Mouse (Mus musculus) common myeloid progenitor, adult 5-6 weeks (primary cell): Measurements from ENCODE around the gene Ptrh1. TPM values are rescaled to one million over a fixed set of nuclear protein-coding genes. Genes with fewer than 3 reads are reported as not detected.
A peak's percentile ranks its signal among the peaks of the same experiment; 100 is the strongest.

Source experiments
- ATAC-seq: replicated peaks from 2 replicates; pipeline ENCODE4 v1.8.0; 2016; ENCODE audit warnings: low read depth, mild to moderate bottlenecking, moderate TSS enrichment, inconsistent platforms; ENCODE audit not compliant: poor library complexity, severe bottlenecking
- total RNA-seq: library from RNA; stranded (forward); fragments of 200-1000, 187-1606 nt; gene quantifications from 2 replicates; pipeline ENCODE4 v1.2.3, GENCODE M21; 2017

Ptrh1 gene
- total RNA-seq, 1 experiment from 2014 or later, result 1.3 TPM

- ATAC-seq, result no peak
Observed at GRCm38 (mm10) chr2:32752181-32752580, 23.4 kb upstream of the Ptrh1 start.

- no peak for ATAC-seq
Observed at GRCm38 (mm10) chr2:32756674-32757055, 18.9 kb upstream of the Ptrh1 start.

GRCm38 (mm10) chr2:32757056-32757845 is 18.3 kb upstream of the Ptrh1 start, which contains the start of gene Tor2a:
Gene Tor2a (plus strand): TSS chr2:32757234.
- ATAC-seq, result peak; percentile 99

- no peak for ATAC-seq
Observed at GRCm38 (mm10) chr2:32758503-32758902, 17.1 kb upstream of the Ptrh1 start.

- no peak for ATAC-seq
Observed at GRCm38 (mm10) chr2:32759001-32759400, 16.6 kb upstream of the Ptrh1 start.

GRCm38 (mm10) chr2:32761361-32761760 is 14.2 kb upstream of the Ptrh1 start:
- ATAC-seq, result no peak

- ATAC-seq, result no peak
Observed at GRCm38 (mm10) chr2:32761859-32762258, 13.7 kb upstream of the Ptrh1 start.

- no peak for ATAC-seq
Observed at GRCm38 (mm10) chr2:32763353-32763752, 12.2 kb upstream of the Ptrh1 start.

- no peak for ATAC-seq
Observed at GRCm38 (mm10) chr2:32767241-32767640, 8.3 kb upstream of the Ptrh1 start.

GRCm38 (mm10) chr2:32768661-32769285 is 6.8 kb upstream of the Ptrh1 start:
- ATAC-seq, result no peak; the same call in 1 of the 2 replicates

GRCm38 (mm10) chr2:32769327-32770085 is 6.1 kb upstream of the Ptrh1 start:
- no peak for ATAC-seq

GRCm38 (mm10) chr2:32771886-32772285 is 3.7 kb upstream of the Ptrh1 start:
- no peak for ATAC-seq

GRCm38 (mm10) chr2:32772626-32773279 is 2.8 kb upstream of the Ptrh1 start:
- no peak for ATAC-seq

- no peak; the same call in 1 of the 2 replicates for ATAC-seq
Observed at GRCm38 (mm10) chr2:32776192-32776591, 606 bp downstream of the Ptrh1 start.

- ATAC-seq, result no peak
Observed at GRCm38 (mm10) chr2:32778081-32778480, 2.5 kb downstream of the Ptrh1 start.

GRCm38 (mm10) chr2:32779131-32779530 is 3.5 kb downstream of the Ptrh1 start:
- ATAC-seq, result peak; percentile 43

- no peak for ATAC-seq
Observed at GRCm38 (mm10) chr2:32779714-32780113, 4.1 kb downstream of the Ptrh1 start.

GRCm38 (mm10) chr2:32781710-32782109 is 6.1 kb downstream of the Ptrh1 start:
- no peak for ATAC-seq

- no peak for ATAC-seq
Observed at GRCm38 (mm10) chr2:32784048-32784681, 8.6 kb downstream of the Ptrh1 start, which contains the start of gene Cfap157. Gene Cfap157 (minus strand): TSS chr2:32784428.

- ATAC-seq, result peak; percentile 43; the same call in 1 of the 2 replicates
Observed at GRCm38 (mm10) chr2:32787176-32787575, 11.6 kb downstream of the Ptrh1 start.
